Mouse (Mus musculus) intestine, embryonic 15.5 days (tissue): ENCODE measurements around the gene D930020B18Rik. TPM values are rescaled to one million over a fixed set of nuclear protein-coding genes. Genes with fewer than 3 reads are reported as not detected.
A peak's percentile ranks its signal among the peaks of the same experiment; 100 is the strongest.

Source experiments
- ATAC-seq: fragments of 200-750 bp; cut with Nextera tagmentation; 2 replicates; pipeline ENCODE4 v1.8.0; 2017; ENCODE audit warnings: moderate TSS enrichment, moderate library complexity
- H3K27ac ChIP-seq: fragments of 300-500 bp; sonication (generic); 2 replicates; pipeline ENCODE4 v1.5.1; 2015; ENCODE audit warnings: mild to moderate bottlenecking, inconsistent platforms
- H3K27me3 ChIP-seq: fragments of 300-500 bp; sonication (generic); replicated peaks from 2 replicates; pipeline ENCODE4 v1.6.1; 2015; ENCODE audit warnings: inconsistent platforms
- H3K36me3 ChIP-seq: fragments of 300-500 bp; sonication (generic); 2 replicates; pipeline ENCODE4 v1.6.1; 2015; ENCODE audit warnings: inconsistent platforms
- H3K4me1 ChIP-seq: fragments of 300-500 bp; sonication (generic); replicated peaks from 2 replicates; pipeline ENCODE4 v1.6.1; 2015; ENCODE audit warnings: inconsistent platforms
- H3K4me2 ChIP-seq: fragments of 300-500 bp; sonication (generic); replicated peaks from 2 replicates; pipeline ENCODE4 v1.6.1; 2015; ENCODE audit warnings: mild to moderate bottlenecking, inconsistent platforms
- H3K4me3 ChIP-seq: fragments of 300-500 bp; sonication (generic); replicated peaks from 2 replicates; pipeline ENCODE4 v1.5.1; 2015; ENCODE audit warnings: inconsistent platforms
- H3K9ac ChIP-seq: fragments of 300-500 bp; sonication (generic); 2 replicates; pipeline ENCODE4 v1.6.1; 2015; ENCODE audit warnings: inconsistent platforms
- H3K9me3 ChIP-seq: fragments of 300-500 bp; sonication (generic); 2 replicates; pipeline ENCODE4 v1.6.1; 2016; ENCODE audit warnings: inconsistent platforms
- WGBS: fragments of 180-500 bp; shearing (Covaris S2); methylation state at CpG from one replicate; pipeline ENCODE4 v1.1.7; 2015; 5-methylcytosine and 5-hydroxymethylcytosine counted together
- polyA plus RNA-seq: library from polyadenylated mRNA; unstranded; fragments of >200 nt; fragmentation: Nextera tagmentation; extraction: Ambion mirVana; gene quantifications from 2 replicates; pipeline ENCODE4 v1.2.1, GENCODE M21; 2015

The D930020B18Rik gene
- polyA plus RNA-seq, 1 experiment from 2014 or later: 0.39 TPM

- Histone ChIP-seq H3K9ac (no peak overlapping the region), H3K27ac (no peak overlapping the region), H3K4me3 (no peak overlapping the region), H3K36me3 (no peaks in the 10 kb centered on the region), H3K27me3 (no peaks in the 10 kb centered on the region), H3K4me2 (no peak overlapping the region), H3K4me1 (no peaks in the 10 kb centered on the region), H3K9me3 (no peaks in the 10 kb centered on the region)
- no peak for ATAC-seq
- 79% methylated on average over 7 of the region's 7 CpGs for WGBS
Measured at GRCm38 (mm10) chr10:121687511-121687910, 46.1 kb downstream of the D930020B18Rik start.

GRCm38 (mm10) chr10:121689591-121690314 lies 48.4 kb downstream of the D930020B18Rik start:
- no peaks in the 10 kb centered on the region for H3K4me1 ChIP-seq
- H3K36me3 ChIP-seq: no peaks in the 10 kb centered on the region
- H3K27me3 ChIP-seq: no peaks in the 10 kb centered on the region
- H3K4me3 ChIP-seq: no peak overlapping the region
- H3K4me2 ChIP-seq: no peak overlapping the region
- H3K9ac ChIP-seq: no peak overlapping the region
- 21% methylated on average over 15 of the region's 15 CpGs for WGBS
- peak; percentile 73 for ATAC-seq
- no peaks in the 10 kb centered on the region for H3K9me3 ChIP-seq
- H3K27ac ChIP-seq: no peak overlapping the region

GRCm38 (mm10) chr10:121692944-121693579 lies 51.7 kb downstream of the D930020B18Rik start:
- H3K27me3 ChIP-seq: no peaks in the 10 kb centered on the region
- ATAC-seq: peak; percentile 59
- H3K4me3 ChIP-seq: peak overlapping the region; percentile 25
- H3K27ac ChIP-seq: no peak overlapping the region
- H3K9ac ChIP-seq: 0 out of 2 replicates have a peak overlapping the region, but pooled peaks have one; percentile 11
- no peaks in the 10 kb centered on the region for H3K9me3 ChIP-seq
- 43% methylated on average over 18 of the region's 18 CpGs for WGBS
- H3K36me3 ChIP-seq: no peaks in the 10 kb centered on the region
- H3K4me2 ChIP-seq: peak overlapping the region; percentile 51
- H3K4me1 ChIP-seq: no peaks in the 10 kb centered on the region

- Histone ChIP-seq H3K9me3 (no peaks in the 10 kb centered on the region), H3K4me1 (no peaks in the 10 kb centered on the region), H3K4me3 (no peak overlapping the region), H3K4me2 (no peak overlapping the region), H3K36me3 (no peaks in the 10 kb centered on the region), H3K27ac (no peak overlapping the region), H3K27me3 (no peaks in the 10 kb centered on the region), H3K9ac (no peak overlapping the region)
- WGBS: 83% methylated on average over 11 of the region's 11 CpGs
- ATAC-seq: no peak
Measured at GRCm38 (mm10) chr10:121694567-121694966, 53.2 kb downstream of the D930020B18Rik start.

- 56% methylated on average over 11 of the region's 11 CpGs for WGBS
Measured at GRCm38 (mm10) chr10:121701296-121702248, 60.2 kb downstream of the D930020B18Rik start.

GRCm38 (mm10) chr10:121703619-121704018 lies 62.2 kb downstream of the D930020B18Rik start:
- Histone ChIP-seq H3K27ac (no peak overlapping the region), H3K36me3 (no peaks in the 10 kb centered on the region), H3K27me3 (no peaks in the 10 kb centered on the region), H3K9ac (no peak overlapping the region), H3K4me2 (no peak overlapping the region), H3K4me1 (no peaks in the 10 kb centered on the region), H3K4me3 (no peak overlapping the region), H3K9me3 (no peaks in the 10 kb centered on the region)
- 79% methylated on average over 6 of the region's 6 CpGs for WGBS
- ATAC-seq: no peak

More at GRCm38 (mm10) chr10:121701296-121702248, 60.2 kb downstream of the D930020B18Rik start:
- no peak overlapping the region for H3K4me2 ChIP-seq
- H3K9ac ChIP-seq: no peak overlapping the region
- H3K4me3 ChIP-seq: no peak overlapping the region
- no peaks in the 10 kb centered on the region for H3K9me3 ChIP-seq
- H3K27ac ChIP-seq: no peak overlapping the region
- 0 out of 2 replicates have a peak, but pooled peaks have one; percentile 23 for ATAC-seq
- no peaks in the 10 kb centered on the region for H3K27me3 ChIP-seq
- H3K36me3 ChIP-seq: no peaks in the 10 kb centered on the region
- H3K4me1 ChIP-seq: no peaks in the 10 kb centered on the region

GRCm38 (mm10) chr10:121704871-121705270 lies 63.5 kb downstream of the D930020B18Rik start:
- no peak for ATAC-seq
- no peak overlapping the region for H3K9ac ChIP-seq
- H3K9me3 ChIP-seq: no peaks in the 10 kb centered on the region
- no peaks in the 10 kb centered on the region for H3K27me3 ChIP-seq
- no peak overlapping the region for H3K4me3 ChIP-seq
- WGBS: 82% methylated on average over 6 of the region's 6 CpGs
- no peak overlapping the region for H3K4me2 ChIP-seq
- no peaks in the 10 kb centered on the region for H3K36me3 ChIP-seq
- no peaks in the 10 kb centered on the region for H3K4me1 ChIP-seq
- no peak overlapping the region for H3K27ac ChIP-seq

- Histone ChIP-seq H3K4me2 (no peak overlapping the region), H3K27me3 (no peaks in the 10 kb centered on the region), H3K9ac (no peak overlapping the region), H3K9me3 (no peaks in the 10 kb centered on the region), H3K36me3 (no peaks in the 10 kb centered on the region), H3K4me1 (no peaks in the 10 kb centered on the region), H3K4me3 (no peak overlapping the region), H3K27ac (no peak overlapping the region)
- WGBS: 77% methylated on average over 15 of the region's 15 CpGs
- ATAC-seq: no peak
Measured at GRCm38 (mm10) chr10:121705399-121706163, 64.2 kb downstream of the D930020B18Rik start.

GRCm38 (mm10) chr10:121716862-121717261 lies 75.5 kb downstream of the D930020B18Rik start:
- Histone ChIP-seq H3K9ac (no peak overlapping the region), H3K27ac (no peak overlapping the region), H3K27me3 (no peaks in the 10 kb centered on the region), H3K9me3 (no peaks in the 10 kb centered on the region), H3K4me3 (no peak overlapping the region), H3K4me2 (no peak overlapping the region), H3K4me1 (no peaks in the 10 kb centered on the region), H3K36me3 (no peaks in the 10 kb centered on the region)
- ATAC-seq: no peak

- ATAC-seq: no peak
- Histone ChIP-seq H3K4me1 (no peaks in the 10 kb centered on the region), H3K4me2 (no peak overlapping the region), H3K9me3 (no peaks in the 10 kb centered on the region), H3K9ac (no peak overlapping the region), H3K27ac (no peak overlapping the region), H3K4me3 (no peak overlapping the region), H3K36me3 (no peaks in the 10 kb centered on the region), H3K27me3 (no peaks in the 10 kb centered on the region)
- WGBS: 92% methylated on average over 18 of the region's 18 CpGs
Measured at GRCm38 (mm10) chr10:121718896-121719585, 77.7 kb downstream of the D930020B18Rik start.

- 93% methylated on average over 13 of the region's 13 CpGs for WGBS
- H3K27ac ChIP-seq: no peak overlapping the region
- no peak overlapping the region for H3K9ac ChIP-seq
- no peak for ATAC-seq
- H3K27me3 ChIP-seq: no peaks in the 10 kb centered on the region
- no peaks in the 10 kb centered on the region for H3K9me3 ChIP-seq
- H3K4me1 ChIP-seq: no peaks in the 10 kb centered on the region
- H3K36me3 ChIP-seq: no peaks in the 10 kb centered on the region
- H3K4me3 ChIP-seq: no peak overlapping the region
- H3K4me2 ChIP-seq: no peak overlapping the region
Measured at GRCm38 (mm10) chr10:121720701-121721100, 79.3 kb downstream of the D930020B18Rik start.
